Mouse (Mus musculus): ENCODE measurements at regions not wholly inside any gene's neighbourhood (a gene's known extent, or its start where the extent isn't known, plus 50 kb on each side); places are given as distances from the start of the nearest gene placed in this dataset.

- ATAC-seq (ENCODE audit: low FRiP score) = no peak
Measured at GRCm38 (mm10) chr16:29815200-29815599, 236.1 kb downstream of the Opa1 start.

DNA sequence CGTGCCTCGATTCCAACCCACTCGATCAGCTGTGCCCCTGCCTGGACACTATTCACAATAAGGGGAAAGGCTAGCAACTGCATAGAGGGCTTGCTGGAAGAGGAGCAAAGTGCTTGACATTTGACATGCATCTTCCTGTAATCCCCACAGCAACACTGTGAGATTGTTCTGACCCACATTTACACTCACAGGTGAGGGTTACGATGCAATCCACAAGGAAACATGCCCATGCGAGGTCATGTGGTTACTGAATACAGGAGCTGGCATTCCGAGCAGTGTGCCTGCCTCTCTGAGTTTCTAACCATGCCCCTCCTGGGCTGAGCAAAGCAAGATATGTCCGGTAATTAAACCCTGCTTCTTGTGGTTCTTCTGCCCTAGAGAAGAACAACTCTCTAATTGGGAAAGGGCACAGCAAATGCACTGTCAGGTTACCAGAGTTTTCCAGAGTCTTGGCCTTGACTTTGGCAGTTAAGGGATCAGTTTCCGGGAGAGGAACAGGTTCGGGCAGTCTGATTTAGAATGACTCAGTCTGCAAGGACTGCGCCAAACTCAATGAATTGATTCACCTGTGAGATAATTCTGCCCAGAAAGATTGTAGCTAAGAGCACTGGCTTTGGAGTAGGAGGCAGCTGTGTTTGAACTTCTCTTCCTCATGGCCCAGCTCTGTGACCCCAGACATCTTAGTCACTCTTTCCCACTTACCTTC is 236.7 kb downstream of the Opa1 start:
- Histone ChIP-seq H3K27ac (ENCODE audit: low read depth, low read length) (no peak overlapping the region), H3K9ac (ENCODE audit: low read depth, low read length) (no peak overlapping the region), H3K9me3 (ENCODE audit: control insufficient read depth, low read length) (no peaks in the 10 kb centered on the region), H3K4me1 (replicated peaks; ENCODE audit: control insufficient read depth, insufficient read depth, low read length) (no peaks in the 10 kb centered on the region; the same call in 1 of the 2 replicates), H3K36me3 (ENCODE audit: control insufficient read depth, insufficient read depth, low read length) (no peaks in the 10 kb centered on the region), H3K27me3 (ENCODE audit: control insufficient read depth, insufficient read depth, low read length) (peaks cover 32% of the 10 kb centered on the region), H3K4me3 (ENCODE audit: low read depth, low read length) (no peak overlapping the region), H3K4me2 (replicated peaks; ENCODE audit: low read depth, low read length) (no peak overlapping the region)
- 86% methylated on average over 10 of the region's 10 CpGs for WGBS
- no peak for ATAC-seq (ENCODE audit: low FRiP score)
- no peak for DNase-seq (ENCODE audit: low spot score)

More at GRCm38 (mm10) chr16:29815200-29815599, 236.1 kb downstream of the Opa1 start:
- Histone ChIP-seq H3K4me3 (ENCODE audit: low read depth, low read length) (no peak overlapping the region), H3K27ac (ENCODE audit: low read depth, low read length) (no peak overlapping the region), H3K27me3 (ENCODE audit: control insufficient read depth, insufficient read depth, low read length) (peaks cover 31% of the 10 kb centered on the region), H3K9ac (ENCODE audit: low read depth, low read length) (no peak overlapping the region), H3K4me2 (replicated peaks; ENCODE audit: low read depth, low read length) (no peak overlapping the region), H3K36me3 (ENCODE audit: control insufficient read depth, insufficient read depth, low read length) (no peaks in the 10 kb centered on the region), H3K4me1 (replicated peaks; ENCODE audit: control insufficient read depth, insufficient read depth, low read length) (no peaks in the 10 kb centered on the region; the same call in 1 of the 2 replicates), H3K9me3 (ENCODE audit: control insufficient read depth, low read length) (no peaks in the 10 kb centered on the region)
- DNase-seq (ENCODE audit: low spot score) = no peak
- 76% methylated on average over 2 of the region's 2 CpGs for WGBS

DNA sequence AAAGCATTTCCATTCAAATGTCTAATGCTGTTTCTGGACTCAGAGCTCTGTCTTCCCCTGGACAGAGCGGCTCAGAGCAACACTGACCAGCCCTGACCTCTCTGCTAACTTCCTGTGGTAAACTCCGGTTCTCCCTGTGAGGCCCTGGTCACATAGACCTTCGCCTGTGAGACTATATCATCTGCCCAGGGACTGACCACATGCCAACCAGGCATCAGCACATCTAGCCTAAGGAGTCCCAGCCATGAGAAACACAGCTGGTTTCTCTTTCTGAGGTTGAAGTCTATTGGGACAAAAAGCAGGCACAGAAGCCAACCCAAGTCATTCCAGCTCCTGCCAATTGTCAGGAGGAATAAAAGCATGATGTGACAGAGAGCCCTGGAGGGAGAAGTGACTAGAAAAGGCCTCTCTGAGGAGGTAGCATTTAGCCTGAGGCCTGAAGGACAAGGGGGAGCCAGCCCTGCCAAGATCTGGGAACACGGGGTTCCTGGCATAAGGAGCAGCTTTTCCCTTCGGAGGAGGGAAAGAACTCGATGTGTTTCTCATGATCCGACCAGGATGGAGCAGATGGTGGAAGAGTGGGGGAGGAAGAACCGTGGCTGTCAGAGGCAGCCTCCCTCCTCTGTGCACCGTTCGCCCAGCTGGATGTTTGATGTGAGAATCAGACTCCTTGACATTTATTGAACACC is 237.7 kb downstream of the Opa1 start:
- Histone ChIP-seq H3K36me3 (ENCODE audit: control insufficient read depth, insufficient read depth, low read length) (no peaks in the 10 kb centered on the region), H3K9ac (ENCODE audit: low read depth, low read length) (no peak overlapping the region), H3K9me3 (ENCODE audit: control insufficient read depth, low read length) (no peaks in the 10 kb centered on the region), H3K27ac (ENCODE audit: low read depth, low read length) (no peak overlapping the region), H3K4me1 (replicated peaks; ENCODE audit: control insufficient read depth, insufficient read depth, low read length) (no peaks in the 10 kb centered on the region; the same call in 1 of the 2 replicates), H3K27me3 (ENCODE audit: control insufficient read depth, insufficient read depth, low read length) (peaks cover 34% of the 10 kb centered on the region), H3K4me2 (replicated peaks; ENCODE audit: low read depth, low read length) (no peak overlapping the region), H3K4me3 (ENCODE audit: low read depth, low read length) (no peak overlapping the region)
- DNase-seq (ENCODE audit: low spot score) = no peak
- ATAC-seq (ENCODE audit: low FRiP score) = no peak
- WGBS = 68% methylated on average over 10 of the region's 10 CpGs

DNA sequence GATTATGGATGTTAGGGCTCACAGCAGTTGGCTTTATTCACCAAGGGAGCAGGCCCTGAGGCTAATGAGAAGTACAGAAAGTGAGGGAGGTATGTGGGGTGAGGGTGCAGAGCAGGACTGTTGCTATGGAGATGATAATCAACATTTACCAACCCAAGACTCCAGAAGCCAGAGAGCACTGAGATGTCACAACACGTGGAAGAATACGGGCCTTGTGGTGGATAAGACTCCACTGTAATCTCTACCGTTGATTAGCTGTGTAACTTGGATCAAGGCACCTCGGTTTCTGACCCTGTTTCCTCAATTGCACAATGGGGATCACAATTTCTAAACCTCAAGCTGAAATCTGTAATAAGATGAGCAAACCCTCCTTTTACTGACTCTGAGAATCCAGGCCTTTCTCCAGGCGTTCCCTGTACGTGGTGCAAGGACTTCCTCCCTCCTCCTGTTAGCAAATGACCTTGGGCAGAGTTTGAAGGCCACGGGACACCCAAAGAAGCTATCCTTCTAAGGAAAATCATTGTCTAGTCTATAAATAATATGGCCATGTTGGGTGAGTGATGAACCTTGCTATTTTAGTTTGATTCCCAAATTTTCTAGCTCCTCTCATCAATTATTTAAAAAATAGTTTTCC is 239.8 kb downstream of the Opa1 start:
- H3K4me3 ChIP-seq (ENCODE audit: low read depth, low read length) = no peak overlapping the region
- H3K27me3 ChIP-seq (ENCODE audit: control insufficient read depth, insufficient read depth, low read length) = peaks cover 26% of the 10 kb centered on the region
- no peaks in the 10 kb centered on the region for H3K36me3 ChIP-seq (ENCODE audit: control insufficient read depth, insufficient read depth, low read length)
- no peaks in the 10 kb centered on the region for H3K4me1 ChIP-seq (replicated peaks; ENCODE audit: control insufficient read depth, insufficient read depth, low read length)
- DNase-seq (ENCODE audit: low spot score) = no peak
- no peaks in the 10 kb centered on the region for H3K9me3 ChIP-seq (ENCODE audit: control insufficient read depth, low read length)
- H3K4me2 ChIP-seq (replicated peaks; ENCODE audit: low read depth, low read length) = no peak overlapping the region
- ATAC-seq (ENCODE audit: low FRiP score) = no peak
- no peak overlapping the region for H3K9ac ChIP-seq (ENCODE audit: low read depth, low read length)
- WGBS = 75% methylated on average over 7 of the region's 7 CpGs
- no peak overlapping the region for H3K27ac ChIP-seq (ENCODE audit: low read depth, low read length)

DNA sequence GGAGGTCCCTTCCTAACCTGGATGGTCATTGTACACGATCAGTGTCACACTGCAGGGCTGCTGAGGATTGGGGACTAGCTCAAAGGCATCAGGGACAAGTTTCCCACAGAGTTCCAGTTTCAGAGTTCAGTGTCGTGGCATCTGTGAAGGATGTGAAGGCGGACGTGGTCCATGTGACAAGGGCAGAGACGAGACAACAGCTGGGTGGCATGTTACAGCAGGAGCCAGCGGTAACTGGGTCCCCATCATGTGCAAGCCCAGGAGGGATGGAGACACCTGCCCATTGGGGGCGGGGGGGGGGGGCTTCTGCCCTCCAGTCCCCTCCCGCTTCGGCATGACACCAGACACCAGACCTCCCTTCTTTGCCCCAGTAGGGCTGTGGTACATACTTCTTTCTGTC is 241.6 kb downstream of the Opa1 start:
- H3K9ac ChIP-seq (ENCODE audit: low read depth, low read length) = no peak overlapping the region
- no peak overlapping the region for H3K4me3 ChIP-seq (ENCODE audit: low read depth, low read length)
- WGBS = 75% methylated on average over 9 of the region's 9 CpGs
- H3K9me3 ChIP-seq (ENCODE audit: control insufficient read depth, low read length) = no peaks in the 10 kb centered on the region
- H3K36me3 ChIP-seq (ENCODE audit: control insufficient read depth, insufficient read depth, low read length) = no peaks in the 10 kb centered on the region
- H3K27ac ChIP-seq (ENCODE audit: low read depth, low read length) = no peak overlapping the region
- H3K4me1 ChIP-seq (replicated peaks; ENCODE audit: control insufficient read depth, insufficient read depth, low read length) = no peaks in the 10 kb centered on the region
- ATAC-seq (ENCODE audit: low FRiP score) (no peak), DNase-seq (ENCODE audit: low spot score) (no peak)
- H3K27me3 ChIP-seq (ENCODE audit: control insufficient read depth, insufficient read depth, low read length) = peaks cover 18% of the 10 kb centered on the region
- H3K4me2 ChIP-seq (replicated peaks; ENCODE audit: low read depth, low read length) = no peak overlapping the region

GRCm38 (mm10) chr16:29822110-29822509 is 242.1 kb upstream of the Hes1 start:
- 81% methylated on average over 7 of the region's 7 CpGs for WGBS
- Histone ChIP-seq H3K4me2 (replicated peaks; ENCODE audit: low read depth, low read length) (no peak overlapping the region), H3K27ac (ENCODE audit: low read depth, low read length) (no peak overlapping the region), H3K9me3 (ENCODE audit: control insufficient read depth, low read length) (no peaks in the 10 kb centered on the region), H3K9ac (ENCODE audit: low read depth, low read length) (no peak overlapping the region), H3K4me1 (replicated peaks; ENCODE audit: control insufficient read depth, insufficient read depth, low read length) (no peaks in the 10 kb centered on the region), H3K36me3 (ENCODE audit: control insufficient read depth, insufficient read depth, low read length) (no peaks in the 10 kb centered on the region), H3K4me3 (ENCODE audit: low read depth, low read length) (no peak overlapping the region), H3K27me3 (ENCODE audit: control insufficient read depth, insufficient read depth, low read length) (peaks cover 8% of the 10 kb centered on the region; the same call in 1 of the 2 replicates)
- ATAC-seq (ENCODE audit: low FRiP score) = no peak
- DNase-seq (ENCODE audit: low spot score) = no peak

- Histone ChIP-seq H3K36me3 (ENCODE audit: control insufficient read depth, insufficient read depth, low read length) (no peaks in the 10 kb centered on the region), H3K27me3 (ENCODE audit: control insufficient read depth, insufficient read depth, low read length) (peaks cover 6% of the 10 kb centered on the region; the same call in 1 of the 2 replicates), H3K27ac (ENCODE audit: low read depth, low read length) (no peak overlapping the region), H3K4me3 (ENCODE audit: low read depth, low read length) (no peak overlapping the region), H3K9ac (ENCODE audit: low read depth, low read length) (no peak overlapping the region), H3K9me3 (ENCODE audit: control insufficient read depth, low read length) (no peaks in the 10 kb centered on the region), H3K4me2 (replicated peaks; ENCODE audit: low read depth, low read length) (no peak overlapping the region), H3K4me1 (replicated peaks; ENCODE audit: control insufficient read depth, insufficient read depth, low read length) (no peaks in the 10 kb centered on the region)
- no peak for DNase-seq (ENCODE audit: low spot score)
- WGBS = 70% methylated on average over 8 of the region's 8 CpGs
- no peak for ATAC-seq (ENCODE audit: low FRiP score)
Measured at GRCm38 (mm10) chr16:29822843-29823401, 241.3 kb upstream of the Hes1 start.

DNA sequence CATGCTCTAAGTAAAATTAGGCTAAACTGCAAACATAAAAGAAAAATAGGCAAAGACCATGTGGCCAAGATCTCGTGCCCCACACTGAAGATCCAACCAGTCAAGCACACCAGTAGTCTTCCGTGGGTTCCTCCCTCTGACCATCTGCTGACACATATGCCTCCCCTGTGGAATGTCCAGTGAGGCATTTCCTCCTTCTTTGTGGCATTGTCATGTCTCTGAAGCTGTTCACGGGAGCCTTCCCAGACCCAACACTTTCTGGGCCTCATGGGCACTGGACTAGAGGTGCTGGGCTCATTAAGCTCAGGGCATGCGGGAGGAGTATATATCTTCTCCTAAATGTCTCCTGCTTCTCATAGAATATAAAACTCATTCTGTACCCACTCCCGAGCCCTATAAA is 237.3 kb upstream of the Hes1 start:
- Histone ChIP-seq H3K4me2 (replicated peaks; ENCODE audit: low read depth, low read length) (no peak overlapping the region), H3K27ac (ENCODE audit: low read depth, low read length) (no peak overlapping the region), H3K4me1 (replicated peaks; ENCODE audit: control insufficient read depth, insufficient read depth, low read length) (no peaks in the 10 kb centered on the region), H3K4me3 (ENCODE audit: low read depth, low read length) (no peak overlapping the region), H3K36me3 (ENCODE audit: control insufficient read depth, insufficient read depth, low read length) (no peaks in the 10 kb centered on the region), H3K9ac (ENCODE audit: low read depth, low read length) (no peak overlapping the region), H3K9me3 (ENCODE audit: control insufficient read depth, low read length) (no peaks in the 10 kb centered on the region), H3K27me3 (ENCODE audit: control insufficient read depth, insufficient read depth, low read length) (peaks cover 6% of the 10 kb centered on the region)
- ATAC-seq (ENCODE audit: low FRiP score) = no peak
- DNase-seq (ENCODE audit: low spot score) = no peak
- WGBS = 70% methylated on average over 5 of the region's 5 CpGs
